Mouse (Mus musculus): ENCODE measurements around the gene Cyp26a1.

The Cyp26a1 gene

GRCm38 (mm10) chr19:37698273-37699160 is 919 bp downstream of the Cyp26a1 start:
- CTCF ChIA-PET = no interaction called here

- CTCF ChIA-PET = no interaction called here
These were observed 2.1 kb downstream of the Cyp26a1 start for GRCm38 (mm10) chr19:37699711-37700110.

- CTCF ChIA-PET = no interaction called here
These were observed 4.9 kb downstream of the Cyp26a1 start for GRCm38 (mm10) chr19:37702377-37703076.

- CTCF ChIA-PET = no interaction called here
These were observed 6.4 kb downstream of the Cyp26a1 start for GRCm38 (mm10) chr19:37703902-37704509.

- CTCF ChIA-PET = no interaction called here
These were observed 8.1 kb downstream of the Cyp26a1 start for GRCm38 (mm10) chr19:37705722-37706121.

GRCm38 (mm10) chr19:37714681-37715080 is 17.1 kb downstream of the Cyp26a1 start:
- CTCF ChIA-PET = no interaction called here

- CTCF ChIA-PET = no interaction called here
These were observed 18.4 kb downstream of the Cyp26a1 start for GRCm38 (mm10) chr19:37715980-37716379.

- CTCF ChIA-PET = no interaction called here
These were observed 19.1 kb downstream of the Cyp26a1 start for GRCm38 (mm10) chr19:37716524-37717175.

GRCm38 (mm10) chr19:37719166-37719565 is 21.6 kb downstream of the Cyp26a1 start:
- CTCF ChIA-PET = no interaction called here

GRCm38 (mm10) chr19:37724591-37724990 is 27.0 kb downstream of the Cyp26a1 start:
- CTCF ChIA-PET = interaction anchor here (0.5 kb wide), 1 partner anchor 49 kb away, joined by 12 read pairs; no protein-coding TSS in a partner anchor

GRCm38 (mm10) chr19:37726585-37726984 is 29.0 kb downstream of the Cyp26a1 start:
- CTCF ChIA-PET = no interaction called here

- CTCF ChIA-PET = no interaction called here
These were observed 29.8 kb downstream of the Cyp26a1 start for GRCm38 (mm10) chr19:37727366-37727765.

GRCm38 (mm10) chr19:37735426-37735825 is 37.8 kb downstream of the Cyp26a1 start:
- CTCF ChIA-PET = no interaction called here

- CTCF ChIA-PET = no interaction called here
These were observed 41.0 kb downstream of the Cyp26a1 start for GRCm38 (mm10) chr19:37738575-37738974.

GRCm38 (mm10) chr19:37740043-37740442 is 42.4 kb downstream of the Cyp26a1 start:
- CTCF ChIA-PET = interaction anchor here (0.5 kb wide), 1 partner anchor 96 kb away, joined by 5 read pairs; no protein-coding TSS in a partner anchor
